Mouse (Mus musculus) forebrain, embryonic 13.5 days (tissue): ENCODE results near the gene Nudt7. TPM values are rescaled to one million over a fixed set of nuclear protein-coding genes. Genes with fewer than 3 reads are reported as not detected.
A peak's percentile ranks its signal among the peaks of the same experiment; 100 is the strongest.

Experiments used
- ATAC-seq: fragments of 200-750 bp; cut with Nextera tagmentation; 2 replicates; pipeline ENCODE4 v1.8.0; 2017
- H3K27ac ChIP-seq: fragments of 300-500 bp; sonication (generic); 2 replicates; pipeline ENCODE4 v1.5.1; 2015; ENCODE audit warnings: inconsistent platforms, mild to moderate bottlenecking, moderate library complexity
- H3K27me3 ChIP-seq: fragments of 300-500 bp; sonication (generic); 2 replicates; pipeline ENCODE4 v1.6.1; 2015; ENCODE audit warnings: mild to moderate bottlenecking, inconsistent platforms
- H3K36me3 ChIP-seq: fragments of 300-500 bp; sonication (generic); 2 replicates; pipeline ENCODE4 v1.6.1; 2015; ENCODE audit warnings: mild to moderate bottlenecking, inconsistent platforms; ENCODE audit not compliant: poor library complexity, severe bottlenecking
- H3K4me1 ChIP-seq: fragments of 300-500 bp; sonication (generic); 2 replicates; pipeline ENCODE4 v1.6.1; 2015; ENCODE audit warnings: inconsistent platforms
- H3K4me2 ChIP-seq: fragments of 300-500 bp; sonication (generic); 2 replicates; pipeline ENCODE4 v1.6.1; 2015; ENCODE audit warnings: inconsistent platforms, mild to moderate bottlenecking, moderate library complexity
- H3K4me3 ChIP-seq: fragments of 300-500 bp; sonication (generic); 2 replicates; pipeline ENCODE4 v1.5.1; 2015; ENCODE audit warnings: mild to moderate bottlenecking, inconsistent platforms
- H3K9ac ChIP-seq: fragments of 300-500 bp; sonication (generic); 2 replicates; pipeline ENCODE4 v1.6.1; 2015; ENCODE audit warnings: mild to moderate bottlenecking, inconsistent platforms
- H3K9me3 ChIP-seq: fragments of 300-500 bp; sonication (generic); replicated peaks from 2 replicates; pipeline ENCODE4 v1.6.1; 2016; ENCODE audit warnings: inconsistent platforms
- WGBS: fragments of 180-500 bp; shearing (Covaris S2); methylation state at CpG from one replicate; pipeline ENCODE4 v1.1.7; 2015; 5-methylcytosine and 5-hydroxymethylcytosine counted together
- polyA plus RNA-seq: library from polyadenylated mRNA; unstranded; fragments of >200 nt; fragmentation: Nextera tagmentation; extraction: Ambion mirVana; gene quantifications from 2 replicates; pipeline ENCODE4 v1.2.1, GENCODE M21; 2015

Gene Nudt7
- polyA plus RNA-seq, 1 experiment from 2014 or later, result 4.9 TPM

- Histone ChIP-seq H3K4me1 (no peaks in the 10 kb centered on the region), H3K9me3 (no peaks in the 10 kb centered on the region), H3K9ac (no peak overlapping the region), H3K4me2 (no peak overlapping the region), H3K36me3 (no peaks in the 10 kb centered on the region), H3K27me3 (no peaks in the 10 kb centered on the region), H3K4me3 (no peak overlapping the region), H3K27ac (no peak overlapping the region)
- no peak for ATAC-seq
- 75% methylated on average over 1 of the region's 1 CpGs for WGBS
These were observed 11.6 kb upstream of the Nudt7 start for GRCm38 (mm10) chr8:114121781-114122180.

GRCm38 (mm10) chr8:114123611-114124010, 9.7 kb upstream of the Nudt7 start:
- Histone ChIP-seq H3K4me3 (no peak overlapping the region), H3K4me1 (no peaks in the 10 kb centered on the region), H3K9ac (no peak overlapping the region), H3K27me3 (no peaks in the 10 kb centered on the region), H3K27ac (no peak overlapping the region), H3K36me3 (no peaks in the 10 kb centered on the region), H3K4me2 (no peak overlapping the region), H3K9me3 (no peaks in the 10 kb centered on the region)
- WGBS, result 74% methylated on average over 3 of the region's 3 CpGs
- ATAC-seq, result no peak

- no peaks in the 10 kb centered on the region for H3K36me3 ChIP-seq
- no peak overlapping the region for H3K9ac ChIP-seq
- H3K4me2 ChIP-seq, result no peak overlapping the region
- ATAC-seq, result no peak
- H3K9me3 ChIP-seq, result no peaks in the 10 kb centered on the region
- H3K27ac ChIP-seq, result no peak overlapping the region
- WGBS, result 78% methylated on average over 4 of the region's 4 CpGs
- no peaks in the 10 kb centered on the region for H3K27me3 ChIP-seq
- H3K4me3 ChIP-seq, result no peak overlapping the region
- no peaks in the 10 kb centered on the region for H3K4me1 ChIP-seq
These were observed 9.1 kb upstream of the Nudt7 start for GRCm38 (mm10) chr8:114124084-114124750.

- WGBS, result 89% methylated on average over 7 of the region's 7 CpGs
- no peak for ATAC-seq
These were observed 2.5 kb upstream of the Nudt7 start for GRCm38 (mm10) chr8:114130838-114131237.

GRCm38 (mm10) chr8:114131421-114131820, 1.9 kb upstream of the Nudt7 start:
- H3K4me3 ChIP-seq, result no peak overlapping the region
- ATAC-seq, result no peak
- no peak overlapping the region for H3K27ac ChIP-seq
- H3K9ac ChIP-seq, result no peak overlapping the region
- no peaks in the 10 kb centered on the region for H3K9me3 ChIP-seq
- H3K4me2 ChIP-seq, result no peak overlapping the region
- peaks cover 11% of the 10 kb centered on the region for H3K4me1 ChIP-seq
- no peaks in the 10 kb centered on the region for H3K36me3 ChIP-seq
- no peaks in the 10 kb centered on the region for H3K27me3 ChIP-seq
- WGBS, result 90% methylated on average over 4 of the region's 4 CpGs

More at GRCm38 (mm10) chr8:114130838-114131237, 2.5 kb upstream of the Nudt7 start:
- Histone ChIP-seq H3K4me3 (no peak overlapping the region), H3K4me2 (no peak overlapping the region), H3K4me1 (peaks cover 11% of the 10 kb centered on the region), H3K9me3 (no peaks in the 10 kb centered on the region), H3K9ac (no peak overlapping the region), H3K27ac (no peak overlapping the region), H3K27me3 (no peaks in the 10 kb centered on the region), H3K36me3 (no peaks in the 10 kb centered on the region)

- Histone ChIP-seq H3K4me3 (peak overlapping the region; percentile 46), H3K4me1 (peaks cover 11% of the 10 kb centered on the region), H3K27me3 (no peaks in the 10 kb centered on the region), H3K9me3 (no peaks in the 10 kb centered on the region), H3K4me2 (peak overlapping the region; percentile 77), H3K27ac (no peak overlapping the region), H3K36me3 (no peaks in the 10 kb centered on the region), H3K9ac (no peak overlapping the region; the same call in 1 of the 2 replicates)
- 29% methylated on average over 14 of the region's 14 CpGs for WGBS
- no peak; the same call in 1 of the 2 replicates for ATAC-seq
These were observed 277 bp upstream of the Nudt7 start for GRCm38 (mm10) chr8:114133050-114133509.

- ATAC-seq, result no peak
- H3K4me3 ChIP-seq, result no peak overlapping the region
- 96% methylated on average over 1 of the region's 1 CpGs for WGBS
- H3K4me2 ChIP-seq, result no peak overlapping the region
- no peaks in the 10 kb centered on the region for H3K9me3 ChIP-seq
- H3K36me3 ChIP-seq, result no peaks in the 10 kb centered on the region
- no peak overlapping the region for H3K9ac ChIP-seq
- H3K27me3 ChIP-seq, result no peaks in the 10 kb centered on the region
- peaks cover 11% of the 10 kb centered on the region for H3K4me1 ChIP-seq
- H3K27ac ChIP-seq, result no peak overlapping the region
These were observed 3.4 kb downstream of the Nudt7 start for GRCm38 (mm10) chr8:114136750-114137149.

GRCm38 (mm10) chr8:114137181-114137580, 3.8 kb downstream of the Nudt7 start:
- 89% methylated on average over 5 of the region's 5 CpGs for WGBS

GRCm38 (mm10) chr8:114140437-114140836, 7.1 kb downstream of the Nudt7 start:
- H3K4me3 ChIP-seq, result no peak overlapping the region
- no peak overlapping the region for H3K9ac ChIP-seq
- H3K27me3 ChIP-seq, result no peaks in the 10 kb centered on the region
- no peak for ATAC-seq
- no peaks in the 10 kb centered on the region for H3K4me1 ChIP-seq
- no peak overlapping the region for H3K27ac ChIP-seq
- H3K4me2 ChIP-seq, result no peak overlapping the region
- no peaks in the 10 kb centered on the region for H3K9me3 ChIP-seq
- H3K36me3 ChIP-seq, result no peaks in the 10 kb centered on the region
- WGBS, result 71% methylated on average over 2 of the region's 2 CpGs

More at GRCm38 (mm10) chr8:114137181-114137580, 3.8 kb downstream of the Nudt7 start:
- no peak overlapping the region for H3K4me2 ChIP-seq
- no peak overlapping the region for H3K27ac ChIP-seq
- H3K9me3 ChIP-seq, result no peaks in the 10 kb centered on the region
- H3K9ac ChIP-seq, result no peak overlapping the region
- ATAC-seq, result no peak
- H3K4me1 ChIP-seq, result peaks cover 11% of the 10 kb centered on the region
- H3K27me3 ChIP-seq, result no peaks in the 10 kb centered on the region
- no peak overlapping the region for H3K4me3 ChIP-seq
- H3K36me3 ChIP-seq, result no peaks in the 10 kb centered on the region

- H3K4me1 ChIP-seq, result no peaks in the 10 kb centered on the region
- ATAC-seq, result no peak
- H3K4me3 ChIP-seq, result no peak overlapping the region
- H3K27me3 ChIP-seq, result no peaks in the 10 kb centered on the region
- no peak overlapping the region for H3K9ac ChIP-seq
- no peak overlapping the region for H3K27ac ChIP-seq
- H3K9me3 ChIP-seq, result no peaks in the 10 kb centered on the region
- no peak overlapping the region for H3K4me2 ChIP-seq
- H3K36me3 ChIP-seq, result no peaks in the 10 kb centered on the region
These were observed 8.8 kb downstream of the Nudt7 start for GRCm38 (mm10) chr8:114142199-114142598.

GRCm38 (mm10) chr8:114143645-114144290, 10.4 kb downstream of the Nudt7 start:
- H3K4me1 ChIP-seq, result no peaks in the 10 kb centered on the region
- H3K9ac ChIP-seq, result no peak overlapping the region
- no peaks in the 10 kb centered on the region for H3K9me3 ChIP-seq
- no peaks in the 10 kb centered on the region for H3K27me3 ChIP-seq
- no peaks in the 10 kb centered on the region for H3K36me3 ChIP-seq
- H3K27ac ChIP-seq, result no peak overlapping the region
- 85% methylated on average over 4 of the region's 4 CpGs for WGBS
- no peak overlapping the region for H3K4me3 ChIP-seq
- no peak for ATAC-seq
- no peak overlapping the region for H3K4me2 ChIP-seq

GRCm38 (mm10) chr8:114153311-114154045, 20.1 kb downstream of the Nudt7 start:
- H3K4me1 ChIP-seq, result peaks cover 4% of the 10 kb centered on the region; the same call in 1 of the 2 replicates
- H3K4me2 ChIP-seq, result no peak overlapping the region
- H3K27me3 ChIP-seq, result no peaks in the 10 kb centered on the region
- no peak overlapping the region for H3K9ac ChIP-seq
- no peak overlapping the region for H3K27ac ChIP-seq
- no peak overlapping the region for H3K4me3 ChIP-seq
- no peak for ATAC-seq
- H3K36me3 ChIP-seq, result no peaks in the 10 kb centered on the region
- WGBS, result 73% methylated on average over 6 of the region's 6 CpGs
- no peaks in the 10 kb centered on the region for H3K9me3 ChIP-seq
